Mouse (Mus musculus): ENCODE results near the gene Fat3. TPM values are rescaled to one million over a fixed set of nuclear protein-coding genes. Genes with fewer than 3 reads are reported as not detected.

Fat3 gene
- polyA plus RNA-seq, 1 experiment from 2014 or later: 6.6 TPM

DNA sequence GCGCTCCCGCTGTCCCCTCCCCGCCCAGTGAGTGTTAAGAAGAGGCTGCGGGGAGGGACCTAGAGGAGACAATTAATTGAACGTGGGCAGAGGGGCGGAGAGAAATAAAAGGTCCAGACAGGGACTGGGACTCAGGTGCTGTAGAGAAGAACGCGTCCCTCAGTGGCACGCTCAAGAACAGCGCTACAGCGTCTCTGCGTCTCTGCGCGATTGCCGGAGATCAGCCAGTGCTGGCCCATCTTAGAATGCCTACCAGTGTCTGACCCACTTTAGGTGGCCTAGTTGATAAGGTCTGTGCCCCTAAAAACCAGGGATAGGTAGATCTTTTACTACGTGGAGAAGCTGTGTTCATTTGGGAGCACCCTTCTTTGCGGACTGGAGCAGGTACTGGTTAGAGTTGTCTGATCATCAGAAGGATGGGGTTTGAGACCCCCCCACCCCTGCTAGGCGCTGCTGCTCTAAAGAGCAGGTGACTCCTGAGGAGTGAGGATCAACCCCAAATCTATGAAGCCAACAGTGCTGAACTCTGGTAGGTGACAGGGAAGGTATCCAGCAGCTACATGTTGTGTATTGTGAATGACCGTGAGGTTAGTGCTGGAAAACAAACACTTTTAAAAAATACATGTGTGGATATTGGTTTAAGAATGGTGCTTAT lies 626.5 kb downstream of the Fat3 start, which contains the start of gene Mtnr1b:
Gene Mtnr1b (minus strand): TSS at position 51 of the 655 bp plus-strand sequence.
- Histone ChIP-seq H3K4me1 (ENCODE audit: control insufficient read depth, insufficient read depth, low read length) (no peaks in the 10 kb centered on the region), H3K27ac (ENCODE audit: low read depth, low read length) (no peak within 1 kb of the TSS), H3K9ac (ENCODE audit: low read depth, low read length) (no peak within 1 kb of the TSS), H3K36me3 (ENCODE audit: control insufficient read depth, insufficient read depth, low read length) (no peaks in the 10 kb centered on the region), H3K4me2 (replicated peaks; ENCODE audit: low read depth, low read length) (no peak within 1 kb of the TSS), H3K9me3 (ENCODE audit: control insufficient read depth, low read length) (no peaks in the 10 kb centered on the region), H3K4me3 (ENCODE audit: low read length) (no peak within 1 kb of the TSS), H3K27me3 (ENCODE audit: control insufficient read depth, insufficient read depth, low read length) (no peaks in the 10 kb centered on the region)
- ATAC-seq (ENCODE audit: low FRiP score, low TSS enrichment): no peak
- 74% methylated on average over 19 of the region's 19 CpGs for WGBS

DNA sequence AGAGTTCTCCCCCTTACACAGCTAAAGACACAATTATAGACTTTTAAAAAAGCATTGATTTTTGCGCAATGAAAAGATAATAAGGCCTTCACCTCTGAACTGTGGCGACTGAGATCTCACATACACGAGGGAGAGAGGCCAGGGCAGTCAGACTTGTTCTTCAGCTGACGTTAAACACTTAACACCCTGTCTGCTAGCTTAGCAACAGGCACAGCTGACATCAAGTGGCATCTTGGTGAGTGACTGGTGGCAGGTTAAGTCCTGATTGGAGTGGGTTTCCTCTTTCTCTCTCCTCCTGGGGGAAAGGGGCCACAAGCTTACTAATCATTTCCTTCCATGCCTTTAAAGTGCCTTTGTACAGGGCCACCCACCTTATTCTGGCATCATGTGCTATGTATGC lies 631.1 kb downstream of the Fat3 start:
- ATAC-seq (ENCODE audit: low FRiP score, low TSS enrichment): no peak
- 57% methylated on average over 4 of the region's 4 CpGs for WGBS
- H3K36me3 ChIP-seq (ENCODE audit: control insufficient read depth, insufficient read depth, low read length): no peaks in the 10 kb centered on the region
- no peaks in the 10 kb centered on the region for H3K9me3 ChIP-seq (ENCODE audit: control insufficient read depth, low read length)
- H3K27ac ChIP-seq (ENCODE audit: low read depth, low read length): no peak overlapping the region
- H3K4me3 ChIP-seq (ENCODE audit: low read length): no peak overlapping the region
- H3K4me1 ChIP-seq (ENCODE audit: control insufficient read depth, insufficient read depth, low read length): no peaks in the 10 kb centered on the region
- H3K27me3 ChIP-seq (ENCODE audit: control insufficient read depth, insufficient read depth, low read length): no peaks in the 10 kb centered on the region
- no peak overlapping the region for H3K9ac ChIP-seq (ENCODE audit: low read depth, low read length)
- H3K4me2 ChIP-seq (replicated peaks; ENCODE audit: low read depth, low read length): no peak overlapping the region

DNA sequence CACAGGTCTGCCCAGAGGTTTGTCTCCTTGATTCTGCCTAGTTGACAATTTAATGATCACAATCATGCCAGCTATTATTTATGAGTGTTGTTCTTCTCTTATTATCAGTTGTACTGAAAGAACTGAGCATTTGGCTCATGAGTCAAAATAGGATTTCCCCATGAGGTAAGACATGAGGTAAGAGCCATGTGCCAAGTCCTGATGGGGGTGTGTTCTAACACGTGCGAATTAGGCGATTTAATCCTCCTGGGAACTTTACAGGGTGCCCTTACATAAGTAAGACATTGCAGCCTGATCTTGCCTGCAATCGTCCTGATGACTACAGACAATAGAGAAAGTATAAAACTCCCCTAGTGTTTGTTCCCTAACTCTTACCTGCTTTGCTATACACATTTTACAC lies 631.6 kb downstream of the Fat3 start:
- H3K9me3 ChIP-seq (ENCODE audit: control insufficient read depth, low read length): no peaks in the 10 kb centered on the region
- H3K9ac ChIP-seq (ENCODE audit: low read depth, low read length): no peak overlapping the region
- H3K36me3 ChIP-seq (ENCODE audit: control insufficient read depth, insufficient read depth, low read length): no peaks in the 10 kb centered on the region
- ATAC-seq (ENCODE audit: low FRiP score, low TSS enrichment): no peak
- 69% methylated on average over 4 of the region's 4 CpGs for WGBS
- H3K27ac ChIP-seq (ENCODE audit: low read depth, low read length): no peak overlapping the region
- no peak overlapping the region for H3K4me2 ChIP-seq (replicated peaks; ENCODE audit: low read depth, low read length)
- no peaks in the 10 kb centered on the region for H3K27me3 ChIP-seq (ENCODE audit: control insufficient read depth, insufficient read depth, low read length)
- H3K4me1 ChIP-seq (ENCODE audit: control insufficient read depth, insufficient read depth, low read length): no peaks in the 10 kb centered on the region
- no peak overlapping the region for H3K4me3 ChIP-seq (ENCODE audit: low read length)

GRCm38 (mm10) chr9:15866280-15867072 lies 634.6 kb downstream of the Fat3 start:
- no peak for ATAC-seq (ENCODE audit: low FRiP score, low TSS enrichment)
- 69% methylated on average over 10 of the region's 10 CpGs for whole genome bisulfite sequencing
- no peaks in the 10 kb centered on the region for H3K27me3 ChIP-seq (ENCODE audit: control insufficient read depth, insufficient read depth, low read length)
- H3K4me2 ChIP-seq (replicated peaks; ENCODE audit: low read depth, low read length): no peak overlapping the region
- H3K9me3 ChIP-seq (ENCODE audit: control insufficient read depth, low read length): no peaks in the 10 kb centered on the region
- H3K27ac ChIP-seq (ENCODE audit: low read depth, low read length): no peak overlapping the region
- H3K36me3 ChIP-seq (ENCODE audit: control insufficient read depth, insufficient read depth, low read length): no peaks in the 10 kb centered on the region
- H3K4me1 ChIP-seq (ENCODE audit: control insufficient read depth, insufficient read depth, low read length): no peaks in the 10 kb centered on the region
- H3K4me3 ChIP-seq (ENCODE audit: low read length): no peak overlapping the region
- no peak overlapping the region for H3K9ac ChIP-seq (ENCODE audit: low read depth, low read length)

GRCm38 (mm10) chr9:15861402-15861801 lies 639.7 kb downstream of the Fat3 start:
- no peak overlapping the region for H3K27ac ChIP-seq (ENCODE audit: low read depth, low read length)
- no peaks in the 10 kb centered on the region for H3K4me1 ChIP-seq (ENCODE audit: control insufficient read depth, insufficient read depth, low read length)
- no peaks in the 10 kb centered on the region for H3K9me3 ChIP-seq (ENCODE audit: control insufficient read depth, low read length)

More at GRCm38 (mm10) chr9:15861402-15861801, 639.7 kb downstream of the Fat3 start:
- no peak for ATAC-seq (ENCODE audit: low FRiP score, low TSS enrichment)
- H3K36me3 ChIP-seq (ENCODE audit: control insufficient read depth, insufficient read depth, low read length): no peaks in the 10 kb centered on the region
- H3K4me3 ChIP-seq (ENCODE audit: low read length): no peak overlapping the region
- no peaks in the 10 kb centered on the region for H3K27me3 ChIP-seq (ENCODE audit: control insufficient read depth, insufficient read depth, low read length)
- H3K9ac ChIP-seq (ENCODE audit: low read depth, low read length): no peak overlapping the region
- 76% methylated on average over 5 of the region's 5 CpGs for WGBS
- H3K4me2 ChIP-seq (replicated peaks; ENCODE audit: low read depth, low read length): no peak overlapping the region

Data from kidney, embryonic 14.5 days (tissue).